In the genomic region with DNA sequence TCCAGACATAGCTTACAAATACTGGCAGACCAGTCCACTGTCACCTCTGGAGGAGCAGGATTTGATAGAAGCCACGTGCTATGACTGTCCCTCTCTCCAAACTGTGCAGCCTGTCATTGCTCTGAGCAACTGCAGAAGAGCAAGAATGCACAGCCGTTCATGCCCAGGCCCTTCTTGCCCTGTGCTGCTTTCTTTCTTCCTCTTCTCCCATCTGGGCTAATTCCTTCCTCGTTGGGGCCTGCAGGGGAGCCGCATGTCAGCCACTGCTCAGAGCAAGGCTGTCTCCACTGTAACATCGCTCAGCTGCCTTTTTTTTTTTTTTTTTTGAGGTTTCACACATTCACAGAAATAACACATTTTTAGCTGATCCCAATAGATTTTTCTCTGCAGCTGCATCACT, we compare ENCODE assay signal across 11 mouse cellular contexts.
A peak's percentile ranks its signal among the peaks of the same experiment; 100 is the strongest.
DNase-seq lines count a peak whose midpoint lies in the region; ATAC-seq lines count a peak whose summit lies in the region.
"Had no signal": no experiment of that assay in that cellular context is flagged by ENCODE, and none has a peak within 500 bp of the region (broad histone marks: within the 10 kb centered on the region; RNA-seq: fewer than 3 reads in every experiment).

No protein-coding gene starts in this region.

- no peak overlapping the region for H3K4me2 ChIP-seq in midbrain, embryonic 11.5 days
- no peak overlapping the region for H3K4me2 ChIP-seq in stomach, embryonic 16.5 days (ENCODE audit: low read depth, low read length)

- no peak overlapping the region for H3K27ac ChIP-seq in midbrain, embryonic 11.5 days (ENCODE audit: low read depth, low read length)
- no peak overlapping the region for H3K27ac ChIP-seq in midbrain, embryonic 10.5 days (replicated peaks)
- peak overlapping the region; percentile 88 for H3K27ac ChIP-seq in macrophage
- peak overlapping the region; percentile 49; the same call in 1 of the 2 replicates for H3K27ac ChIP-seq in stomach, embryonic 16.5 days (ENCODE audit: low read length)

- 61% methylated on average over 5 of the region's 5 CpGs for WGBS in midbrain, embryonic 11.5 days
- whole genome bisulfite sequencing in midbrain, embryonic 10.5 days = 72% methylated on average over 5 of the region's 5 CpGs
- 3% methylated on average over 4 of the region's 5 CpGs for WGBS in macrophage (ENCODE audit: missing documents)
- 24% methylated on average over 5 of the region's 5 CpGs for WGBS in stomach, embryonic 16.5 days

- H3K9me3 ChIP-seq in midbrain, embryonic 11.5 days (ENCODE audit: control insufficient read depth, low read length) = no peaks in the 10 kb centered on the region
- no peaks in the 10 kb centered on the region for H3K9me3 ChIP-seq in midbrain, embryonic 10.5 days (replicated peaks)
- no peaks in the 10 kb centered on the region for H3K9me3 ChIP-seq in stomach, embryonic 16.5 days (replicated peaks; ENCODE audit: control insufficient read depth, low read length)

- H3K27me3 ChIP-seq in midbrain, embryonic 11.5 days (ENCODE audit: control insufficient read depth, insufficient read depth, low read length) = no peaks in the 10 kb centered on the region
- H3K27me3 ChIP-seq in midbrain, embryonic 10.5 days (ENCODE audit: low read depth, poor library complexity, severe bottlenecking) = no peaks in the 10 kb centered on the region
- H3K27me3 ChIP-seq in stomach, embryonic 16.5 days (ENCODE audit: control insufficient read depth, insufficient read depth, low read length) = no peaks in the 10 kb centered on the region

- H3K79me2 ChIP-seq in macrophage (ENCODE audit: inconsistent target) = peaks cover 3% of the 10 kb centered on the region; the same call in 1 of the 2 replicates

- no peak overlapping the region for H3K9ac ChIP-seq in midbrain, embryonic 11.5 days (ENCODE audit: low read length)
- H3K9ac ChIP-seq in stomach, embryonic 16.5 days (ENCODE audit: low read length) = no peak overlapping the region

- peak; percentile 58 for ATAC-seq in frontal cortex, adult (ENCODE audit: low TSS enrichment)
- no peak for ATAC-seq in midbrain, embryonic 11.5 days (ENCODE audit: low FRiP score)
- peak; percentile 72; the same call in 1 of the 2 replicates for ATAC-seq in stomach, embryonic 16.5 days (ENCODE audit: insufficient read depth, low FRiP score)

- DNase-seq in frontal cortex, postnatal 25 days (ENCODE audit: low spot score in 2 of 2) = no peak
- peak; percentile 12 for DNase-seq in midbrain, embryonic 11.5 days (ENCODE audit: low spot score, missing footprints)
- DNase-seq in midbrain, embryonic 10.5 days (ENCODE audit: low spot score) = no peak
- DNase-seq in spleen, postnatal 14 days (ENCODE audit: low spot score in 2 of 2) = no peak
- no peak for DNase-seq in left cerebral cortex, adult 11 months (ENCODE audit: low spot score)
- DNase-seq: adrenal gland, postnatal 25 days; cerebellum, postnatal 10 days; heart, postnatal 10 days had no signal

- H3K4me1 ChIP-seq in midbrain, embryonic 11.5 days (ENCODE audit: control insufficient read depth, insufficient read depth, low read length) = no peaks in the 10 kb centered on the region
- H3K4me1 ChIP-seq in midbrain, embryonic 10.5 days = no peaks in the 10 kb centered on the region; the same call in 1 of the 2 replicates
- H3K4me1 ChIP-seq in stomach, embryonic 16.5 days (ENCODE audit: control insufficient read depth, insufficient read depth, low read length) = peaks cover 24% of the 10 kb centered on the region

- H3K4me3 ChIP-seq in midbrain, embryonic 11.5 days (ENCODE audit: low read depth, low read length) = no peak overlapping the region
- H3K4me3 ChIP-seq in midbrain, embryonic 10.5 days = no peak overlapping the region
- no peak overlapping the region for H3K4me3 ChIP-seq in macrophage (ENCODE audit: inconsistent target)
- H3K4me3 ChIP-seq in stomach, embryonic 16.5 days (replicated peaks; ENCODE audit: low read length) = no peak overlapping the region

- H3K36me3 ChIP-seq in midbrain, embryonic 11.5 days (ENCODE audit: control insufficient read depth, insufficient read depth, low read length) = peaks cover 5% of the 10 kb centered on the region; the same call in 1 of the 2 replicates
- peaks cover 70% of the 10 kb centered on the region for H3K36me3 ChIP-seq in midbrain, embryonic 10.5 days
- H3K36me3 ChIP-seq in macrophage (ENCODE audit: inconsistent target) = peaks cover 32% of the 10 kb centered on the region
- peaks cover 3% of the 10 kb centered on the region; the same call in 1 of the 2 replicates for H3K36me3 ChIP-seq in stomach, embryonic 16.5 days (ENCODE audit: control insufficient read depth, insufficient read depth, low read length)

Comparison
In these comparisons a context has a peak if more than half of its experiments do, and no peak if none do; other contexts are left out.
1. H3K27ac ChIP-seq: peak in macrophage (single experiment) and stomach, embryonic 16.5 days (single experiment); none in midbrain, embryonic 11.5 days (single experiment) and midbrain, embryonic 10.5 days (single experiment).